Mouse (Mus musculus): ENCODE measurements at regions not wholly inside any gene's neighbourhood (a gene's known extent, or its start where the extent isn't known, plus 50 kb on each side); places are given as distances from the start of the nearest gene placed in this dataset.

GRCm38 (mm10) chr1:81927721-81928120, 305.2 kb upstream of the Gm9747 start:
- TF ChIP-seq CTCF (conservative IDR thresholded peaks at IDR 0.05; ENCODE audit: low read length): no peak
- no peak for TF ChIP-seq POU5F1 (IDR thresholded peaks at IDR 0.05; ENCODE audit: borderline replicate concordance, low read length)
- no peak for TF ChIP-seq NANOG (IDR thresholded peaks at IDR 0.05; ENCODE audit: borderline replicate concordance, low read length)

Data from E14TG2a.4 (cell line).